Mouse (Mus musculus) C2C12 (cell line): ENCODE measurements around the gene Enox1. TPM values are rescaled to one million over a fixed set of nuclear protein-coding genes. Genes with fewer than 3 reads are reported as not detected.

Experiments
- H3K27me3 ChIP-seq: one replicate; pipeline ENCODE4 v1.6.1; 2011; ENCODE audit not compliant: control insufficient read depth, insufficient read depth, insufficient read length
- H3K36me3 ChIP-seq: one replicate; pipeline ENCODE4 v1.6.1; 2011; ENCODE audit not compliant: control insufficient read depth, insufficient read depth
- H3K4me3 ChIP-seq: one replicate; pipeline ENCODE4 v1.5.1; 2011; ENCODE audit warnings: mild to moderate bottlenecking, control low read depth; ENCODE audit not compliant: poor library complexity, insufficient read depth, severe bottlenecking
- H3K79me2 ChIP-seq: one replicate; pipeline ENCODE4 v1.6.1; 2011; ENCODE audit not compliant: control insufficient read depth, insufficient read depth
- H3K79me3 ChIP-seq: one replicate; pipeline ENCODE4 v1.6.1; 2011; ENCODE audit warnings: low read depth, control low read depth
- H3ac ChIP-seq: one replicate; pipeline ENCODE3; 2011; ENCODE audit warnings: low read depth; ENCODE audit not compliant: control insufficient read depth, insufficient read length
- CEBPB ChIP-seq: IDR thresholded peaks from one replicate; pipeline ENCODE4 v1.6.1; 2011; ENCODE audit warnings: low read depth, mild to moderate bottlenecking, control low read depth, moderate library complexity
- CTCF ChIP-seq: IDR thresholded peaks from one replicate; pipeline ENCODE4 v1.5.1; 2011; ENCODE audit not compliant: control insufficient read depth, insufficient read depth, insufficient read length
- FOSL1 ChIP-seq: IDR thresholded peaks from one replicate; pipeline ENCODE4 v1.8.0; 2011; ENCODE audit warnings: mild to moderate bottlenecking, low read length; ENCODE audit not compliant: poor library complexity, insufficient read depth, severe bottlenecking
- MAX ChIP-seq: IDR thresholded peaks from one replicate; pipeline ENCODE4 v1.6.1; 2011; ENCODE audit warnings: mild to moderate bottlenecking, control low read depth
- MYOD1 ChIP-seq: IDR thresholded peaks from one replicate; pipeline ENCODE4 v1.6.1; 2011; ENCODE audit warnings: low read depth; ENCODE audit not compliant: control insufficient read depth, insufficient read length
- MYOG ChIP-seq: IDR thresholded peaks from one replicate; pipeline ENCODE4 v1.6.1; 2011; ENCODE audit not compliant: control insufficient read depth, insufficient read length; ENCODE audit errors: extremely low read depth
- USF1 ChIP-seq: IDR thresholded peaks from one replicate; pipeline ENCODE4 v1.6.1; 2011; ENCODE audit warnings: low read depth, mild to moderate bottlenecking, control low read depth, moderate library complexity
- polyA plus RNA-seq: library from polyadenylated mRNA; unstranded; fragments of >200 nt; fragmentation: generic; extraction: Trizol; gene quantifications from one replicate; pipeline ENCODE4 v1.2.1, GENCODE M21; 2012; ENCODE audit warnings: missing spikeins

Enox1 gene
- polyA plus RNA-seq, 1 experiment = 0.75 TPM

GRCm38 (mm10) chr14:77255711-77256110, 99.1 kb downstream of the Enox1 start:
- Histone ChIP-seq H3K4me3 (no peak overlapping the region), H3K79me3 (no peaks in the 10 kb centered on the region), H3K79me2 (no peaks in the 10 kb centered on the region), H3K27me3 (no peaks in the 10 kb centered on the region), H3ac (no peak overlapping the region), H3K36me3 (no peaks in the 10 kb centered on the region)
- TF ChIP-seq CTCF (no peak), MYOG (no peak), MYOD1 (no peak), MAX (no peak), USF1 (no peak), CEBPB (no peak), FOSL1 (no peak)

DNA sequence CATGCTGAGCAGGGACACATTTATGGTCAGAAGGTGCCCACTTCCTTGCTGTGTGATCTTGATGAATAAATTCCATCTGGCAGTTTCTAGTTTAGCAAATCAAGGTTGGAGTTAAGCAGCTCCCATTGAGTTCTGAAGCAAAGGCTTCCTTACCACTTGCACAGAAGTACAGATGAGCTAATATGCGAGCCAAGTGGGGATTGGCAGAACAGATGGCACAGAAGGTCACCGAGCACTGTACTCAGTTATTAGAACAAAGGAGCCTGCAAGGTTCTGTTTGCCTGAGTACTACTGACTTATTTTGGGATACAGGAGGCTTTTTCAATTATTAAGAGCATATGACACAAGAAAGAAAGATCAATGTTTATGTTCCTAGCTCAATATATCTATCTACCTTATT, 100.4 kb downstream of the Enox1 start:
- TF ChIP-seq MYOD1 = no peak
- H3K36me3 ChIP-seq = no peaks in the 10 kb centered on the region
- H3K27me3 ChIP-seq = no peaks in the 10 kb centered on the region
- no peak overlapping the region for H3ac ChIP-seq
- H3K4me3 ChIP-seq = no peak overlapping the region
- H3K79me3 ChIP-seq = no peaks in the 10 kb centered on the region
- no peaks in the 10 kb centered on the region for H3K79me2 ChIP-seq

- H3ac ChIP-seq = no peak overlapping the region
- no peaks in the 10 kb centered on the region for H3K79me2 ChIP-seq
- H3K36me3 ChIP-seq = no peaks in the 10 kb centered on the region
- no peak for TF ChIP-seq MAX
- TF ChIP-seq USF1 = no peak
- no peak for TF ChIP-seq MYOG
- no peak for TF ChIP-seq CTCF
- TF ChIP-seq FOSL1 = no peak
- TF ChIP-seq CEBPB = no peak
- no peak for TF ChIP-seq MYOD1
- H3K27me3 ChIP-seq = no peaks in the 10 kb centered on the region
- no peaks in the 10 kb centered on the region for H3K79me3 ChIP-seq
- H3K4me3 ChIP-seq = no peak overlapping the region
Measured at GRCm38 (mm10) chr14:77257461-77257860, 100.9 kb downstream of the Enox1 start.

DNA sequence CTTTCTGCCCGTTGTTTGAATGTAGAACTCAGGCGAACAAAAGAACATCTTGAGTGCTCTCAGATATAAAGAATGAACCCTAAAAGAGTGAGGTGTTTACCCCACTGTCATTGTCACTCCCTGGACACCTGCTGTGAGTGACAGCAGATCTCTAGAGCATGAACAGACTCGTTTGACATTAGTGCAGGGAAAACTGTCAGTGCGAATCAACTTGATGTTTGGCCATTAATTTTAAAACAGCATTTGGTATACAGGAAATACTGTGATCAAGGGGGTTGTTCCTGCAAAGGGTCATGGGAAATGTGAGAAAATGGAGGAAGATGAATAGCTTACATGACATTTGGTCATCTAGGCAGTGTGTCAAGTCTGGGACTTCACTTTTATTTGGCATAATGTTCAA, 101.6 kb downstream of the Enox1 start:
- H3K36me3 ChIP-seq = no peaks in the 10 kb centered on the region
- H3K79me2 ChIP-seq = no peaks in the 10 kb centered on the region
- H3ac ChIP-seq = no peak overlapping the region
- H3K79me3 ChIP-seq = no peaks in the 10 kb centered on the region
- H3K4me3 ChIP-seq = no peak overlapping the region
- no peaks in the 10 kb centered on the region for H3K27me3 ChIP-seq
- TF ChIP-seq MYOD1 (no peak), FOSL1 (no peak), CEBPB (no peak), USF1 (no peak), CTCF (no peak), MYOG (no peak), MAX (no peak)

DNA sequence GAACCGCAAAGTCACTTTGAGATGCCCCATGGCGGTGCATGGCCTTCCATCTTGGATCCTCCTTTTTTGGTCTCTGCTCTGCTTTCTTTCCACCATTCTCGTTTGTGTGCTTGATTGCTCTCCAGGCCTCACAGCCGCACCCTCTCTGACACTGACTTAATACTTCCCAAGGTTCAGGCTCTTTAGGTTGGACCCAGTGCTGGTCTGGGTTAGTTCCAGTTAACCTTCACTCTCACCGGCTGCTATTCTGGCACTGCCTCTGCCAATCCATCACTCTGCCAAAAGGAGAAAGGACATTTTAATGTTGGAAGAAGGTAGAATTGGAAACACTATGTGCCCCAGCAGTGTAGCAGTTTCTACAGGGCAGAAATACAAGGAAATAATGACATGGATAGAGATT, 103.1 kb downstream of the Enox1 start:
- TF ChIP-seq MAX (no peak), FOSL1 (no peak), MYOD1 (no peak), USF1 (no peak)
- H3K79me2 ChIP-seq = no peaks in the 10 kb centered on the region
- no peaks in the 10 kb centered on the region for H3K27me3 ChIP-seq
- no peak overlapping the region for H3ac ChIP-seq
- no peaks in the 10 kb centered on the region for H3K79me3 ChIP-seq
- H3K36me3 ChIP-seq = no peaks in the 10 kb centered on the region
- no peak overlapping the region for H3K4me3 ChIP-seq

- no peaks in the 10 kb centered on the region for H3K79me2 ChIP-seq
- H3K27me3 ChIP-seq = no peaks in the 10 kb centered on the region
- TF ChIP-seq FOSL1 (no peak), MYOG (no peak), MAX (no peak)
- no peaks in the 10 kb centered on the region for H3K79me3 ChIP-seq
- no peak overlapping the region for H3ac ChIP-seq
- no peaks in the 10 kb centered on the region for H3K36me3 ChIP-seq
- H3K4me3 ChIP-seq = no peak overlapping the region
Measured at GRCm38 (mm10) chr14:77260107-77260506, 103.5 kb downstream of the Enox1 start.
